9 mouse cellular contexts compared by ENCODE assay signal in the genomic region with DNA sequence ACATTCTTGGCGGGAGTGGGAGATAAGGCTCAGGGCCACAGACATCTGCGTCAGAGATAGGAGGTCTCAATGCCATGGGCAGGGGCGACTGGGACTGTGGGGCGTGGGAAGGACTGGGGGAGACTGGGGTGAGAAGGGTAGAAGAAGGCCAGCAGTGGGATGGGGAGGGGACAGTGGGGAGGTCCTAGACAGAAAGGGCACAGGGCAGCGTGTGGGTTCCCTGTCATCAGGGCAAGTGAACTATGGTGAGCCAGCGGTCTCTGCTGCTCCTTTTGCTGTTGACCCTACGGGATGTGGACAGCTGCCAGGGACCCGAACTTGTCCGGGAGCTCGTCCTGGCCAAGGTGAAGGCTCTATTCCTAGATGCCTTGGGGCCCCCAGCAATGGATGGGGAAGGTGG. TPM values are rescaled to one million over a fixed set of nuclear protein-coding genes. Genes with fewer than 3 reads are reported as not detected.
DNase-seq lines count a peak whose midpoint lies in the region; ATAC-seq and TF ChIP-seq lines count a peak whose summit lies in the region.
"Had no signal": no experiment of that assay in that cellular context is flagged by ENCODE, and none has a peak within 500 bp of the region (broad histone marks: within the 10 kb centered on the region; RNA-seq: fewer than 3 reads in every experiment).

TSS of gene Inha (plus strand) at position 72 of the 400 bp plus-strand sequence.

- no peak for TF ChIP-seq POLR2A in small intestine, adult 2 months (IDR thresholded peaks at IDR 0.05; ENCODE audit: low read depth, low read length)

- no peak for TF ChIP-seq CTCF in small intestine, adult 2 months (IDR thresholded peaks at IDR 0.05; ENCODE audit: extremely low read depth, insufficient read length, insufficient replicate concordance, low read depth, low read length)

- peak within 1 kb of the TSS; percentile 96 for H3K4me2 ChIP-seq in kidney, embryonic 16.5 days (replicated peaks; ENCODE audit: low read depth, low read length)
- H3K4me2 ChIP-seq in forebrain, embryonic 12.5 days, result peak within 1 kb of the TSS; percentile 87

- peak within 1 kb of the TSS; percentile 86 for H3K9ac ChIP-seq in kidney, embryonic 16.5 days (replicated peaks; ENCODE audit: low read length)
- peak within 1 kb of the TSS; percentile 76 for H3K9ac ChIP-seq in forebrain, embryonic 12.5 days

- H3K27ac ChIP-seq in kidney, embryonic 16.5 days (ENCODE audit: low read length), result peak within 1 kb of the TSS; percentile 98
- H3K27ac ChIP-seq in forebrain, embryonic 12.5 days, result peak within 1 kb of the TSS; percentile 83
- H3K27ac ChIP-seq in small intestine, adult 2 months (ENCODE audit: insufficient read depth, low read depth, low read length), result no peak within 1 kb of the TSS

- 41% methylated on average over 10 of the region's 10 CpGs for WGBS in kidney, embryonic 16.5 days
- 76% methylated on average over 10 of the region's 10 CpGs for WGBS in forebrain, embryonic 12.5 days
- 73% methylated on average over 10 of the region's 10 CpGs for WGBS in small intestine, adult 2 months

- H3K9me3 ChIP-seq in kidney, embryonic 16.5 days (ENCODE audit: low read length), result no peaks in the 10 kb centered on the region
- H3K9me3 ChIP-seq in forebrain, embryonic 12.5 days, result no peaks in the 10 kb centered on the region

- DNase-seq in kidney, adult 8-10 months, result no peak
- DNase-seq in adrenal gland, postnatal 10 days, result peak; percentile 65
- no peak for DNase-seq in left cerebral cortex, postnatal 36 days (ENCODE audit: low spot score in 2 of 2)
- DNase-seq in adipocyte (ENCODE audit: low spot score), result no peak
- DNase-seq in embryo, embryonic 10.5 days (ENCODE audit: low spot score), result no peak

- H3K4me3 ChIP-seq in kidney, embryonic 16.5 days (ENCODE audit: low read length), result peak within 1 kb of the TSS; percentile 67
- H3K4me3 ChIP-seq in forebrain, embryonic 12.5 days (replicated peaks), result peak within 1 kb of the TSS; percentile 66
- H3K4me3 ChIP-seq in small intestine, adult 2 months (ENCODE audit: low read depth, low read length), result peak within 1 kb of the TSS; percentile 66

- H3K4me1 ChIP-seq in kidney, embryonic 16.5 days (ENCODE audit: insufficient read depth, low read length), result peaks cover 58% of the 10 kb centered on the region
- H3K4me1 ChIP-seq in forebrain, embryonic 12.5 days, result peaks cover 20% of the 10 kb centered on the region
- no peaks in the 10 kb centered on the region for H3K4me1 ChIP-seq in small intestine, adult 2 months (ENCODE audit: control insufficient read depth, insufficient read depth, insufficient read length, low read length)

- intact Hi-C loops in left cerebral cortex, postnatal 36 days (cut with DNase I), result loop anchor here (5.0 kb wide), 2 partner anchors 40 to 80 kb away; partner anchors contain the start of gene Slc4a3

- no peaks in the 10 kb centered on the region for H3K27me3 ChIP-seq in kidney, embryonic 16.5 days (ENCODE audit: insufficient read depth, low read length)
- H3K27me3 ChIP-seq in forebrain, embryonic 12.5 days, result peaks cover 29% of the 10 kb centered on the region
- H3K27me3 ChIP-seq in small intestine, adult 2 months (ENCODE audit: control insufficient read depth, insufficient read depth, low read length), result peaks cover 13% of the 10 kb centered on the region

- H3K36me3 ChIP-seq in kidney, embryonic 16.5 days (ENCODE audit: insufficient read depth, low read length), result peaks cover 13% of the 10 kb centered on the region
- peaks cover 10% of the 10 kb centered on the region for H3K36me3 ChIP-seq in forebrain, embryonic 12.5 days (replicated peaks)
- H3K36me3 ChIP-seq in small intestine, adult 2 months (ENCODE audit: control insufficient read depth, insufficient read depth, low read length), result no peaks in the 10 kb centered on the region

- ATAC-seq in kidney, embryonic 16.5 days (ENCODE audit: low FRiP score, low TSS enrichment), result no peak
- no peak for ATAC-seq in forebrain, embryonic 12.5 days (ENCODE audit: low FRiP score)

RNA-seq across cellular contexts. Expression of gene Inha, which starts in this region (rescaled TPM):
- polyA plus RNA-seq in kidney, embryonic 16.5 days (2015; fragmentation: Nextera tagmentation; extraction: Ambion mirVana), result 7.8 and 10.7 TPM in 2 replicates
- total RNA-seq in adrenal gland, postnatal 10 days (2021), result 10 to 100 TPM; 47.4 to 78.9 TPM
- 5.9 and 6.6 TPM in 2 replicates for polyA plus RNA-seq in forebrain, embryonic 12.5 days (2016; fragmentation: Nextera tagmentation; extraction: Ambion mirVana)
- total RNA-seq in left cerebral cortex, postnatal 36 days (2021), result 10 to 100 TPM; 18.6 to 30.8 TPM
- polyA plus RNA-seq in small intestine, adult 2 months (2012; rRNA removed), result 4.2 and 6.5 TPM in 2 replicates
- total RNA-seq: neutrophil, adult 5-6 weeks had no signal
